Mouse (Mus musculus): ENCODE results near the gene Ezh1. TPM values are rescaled to one million over a fixed set of nuclear protein-coding genes. Genes with fewer than 3 reads are reported as not detected.

Ezh1 gene
- polyA plus RNA-seq, 1 experiment from 2014 or later: 17.1 TPM

GRCm38 (mm10) chr11:101230991-101231871, 5.0 kb upstream of the Ezh1 start:
- TF ChIP-seq CTCF (IDR thresholded peaks at IDR 0.05): peak; percentile 47
- peak; percentile 93 for TF ChIP-seq EP300 (IDR thresholded peaks at IDR 0.05)
- Histone ChIP-seq H3K9me3 (ENCODE audit: low read length) (no peaks in the 10 kb centered on the region), H3K27ac (ENCODE audit: low read length) (peak overlapping the region; percentile 93), H3K27me3 (replicated peaks; ENCODE audit: insufficient read depth, low read length) (no peaks in the 10 kb centered on the region), H3K4me3 (ENCODE audit: low read depth, low read length) (peak overlapping the region; percentile 27), H3K36me3 (ENCODE audit: insufficient read depth, low read length) (no peaks in the 10 kb centered on the region), H3K4me2 (replicated peaks; ENCODE audit: low read depth, low read length) (peak overlapping the region; percentile 52), H3K4me1 (ENCODE audit: insufficient read depth, low read depth, low read length) (peaks cover 10% of the 10 kb centered on the region; the same call in 1 of the 2 replicates), H3K9ac (replicated peaks; ENCODE audit: low read depth) (peak overlapping the region; percentile 23; the same call in 1 of the 2 replicates)
- ATAC-seq (peak; percentile 69), DNase-seq (ENCODE audit: low spot score) (peak; percentile 84)
- 4% methylated on average over 18 of the region's 18 CpGs for WGBS

DNA sequence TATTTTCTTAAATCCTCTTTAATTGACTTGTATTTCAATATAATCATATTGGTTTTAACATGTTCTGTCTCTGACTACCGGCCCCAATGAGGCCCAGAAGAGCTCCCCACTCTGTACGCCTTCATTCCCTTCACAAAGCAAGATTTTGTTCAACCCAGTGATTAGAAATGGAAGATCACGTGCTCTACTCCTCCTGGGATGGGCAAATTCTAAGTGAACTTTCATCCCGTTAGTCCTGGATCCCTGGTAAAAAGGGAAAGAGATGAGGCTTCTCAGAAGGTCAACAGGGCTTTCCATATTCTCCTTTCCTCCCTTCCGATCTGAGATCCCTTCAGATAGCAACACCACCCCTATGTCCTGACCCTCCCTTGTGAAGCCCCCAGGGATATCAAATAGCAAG, 4.3 kb upstream of the Ezh1 start:
- ATAC-seq: no peak
- Histone ChIP-seq H3K4me1 (ENCODE audit: insufficient read depth, low read depth, low read length) (peaks cover 10% of the 10 kb centered on the region; the same call in 1 of the 2 replicates), H3K27me3 (replicated peaks; ENCODE audit: insufficient read depth, low read length) (no peaks in the 10 kb centered on the region), H3K9ac (replicated peaks; ENCODE audit: low read depth) (no peak overlapping the region), H3K36me3 (ENCODE audit: insufficient read depth, low read length) (no peaks in the 10 kb centered on the region), H3K27ac (ENCODE audit: low read length) (peak overlapping the region; percentile 93), H3K4me3 (ENCODE audit: low read depth, low read length) (no peak overlapping the region), H3K9me3 (ENCODE audit: low read length) (no peaks in the 10 kb centered on the region), H3K4me2 (replicated peaks; ENCODE audit: low read depth, low read length) (peak overlapping the region; percentile 52)
- no peak for TF ChIP-seq EP300 (IDR thresholded peaks at IDR 0.05)
- no peak for TF ChIP-seq CTCF (IDR thresholded peaks at IDR 0.05)
- DNase-seq (ENCODE audit: low spot score): peak; percentile 47
- WGBS: 20% methylated on average over 5 of the region's 5 CpGs

DNA sequence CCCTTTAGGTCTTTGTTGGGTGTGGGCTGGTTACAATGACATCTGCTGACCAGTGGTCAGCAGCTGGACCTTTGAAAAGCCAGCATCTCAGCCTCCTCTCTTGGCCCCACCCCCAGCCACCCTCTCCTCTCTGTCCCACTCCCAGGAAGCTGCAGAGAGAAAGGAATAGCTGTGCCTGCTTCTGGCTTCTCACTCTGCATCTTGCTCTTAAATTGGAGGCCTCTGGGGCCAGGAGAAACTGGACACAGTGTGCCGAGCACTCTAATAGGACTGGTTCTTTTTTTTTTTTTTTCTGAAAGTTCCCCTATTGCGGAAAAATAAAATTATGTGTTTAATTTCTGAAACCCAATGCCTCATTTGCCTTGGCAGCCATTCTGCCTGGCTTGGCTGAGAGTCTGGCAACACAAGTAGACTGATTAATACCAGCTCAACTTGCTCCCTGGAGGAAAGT, 3.8 kb upstream of the Ezh1 start:
- no peak overlapping the region for H3K4me3 ChIP-seq (ENCODE audit: low read depth, low read length)
- TF ChIP-seq EP300 (IDR thresholded peaks at IDR 0.05) (no peak), CTCF (IDR thresholded peaks at IDR 0.05) (no peak)
- no peaks in the 10 kb centered on the region for H3K27me3 ChIP-seq (replicated peaks; ENCODE audit: insufficient read depth, low read length)
- no peak overlapping the region for H3K9ac ChIP-seq (replicated peaks; ENCODE audit: low read depth)
- 0 out of 2 replicates have a peak, but pooled peaks have one; percentile 7 for ATAC-seq
- 27% methylated on average over 2 of the region's 2 CpGs for WGBS
- H3K27ac ChIP-seq (ENCODE audit: low read length): peak overlapping the region; percentile 93
- no peak overlapping the region; the same call in 1 of the 2 replicates for H3K4me2 ChIP-seq (replicated peaks; ENCODE audit: low read depth, low read length)
- peak; percentile 76 for DNase-seq (ENCODE audit: low spot score)
- H3K9me3 ChIP-seq (ENCODE audit: low read length): no peaks in the 10 kb centered on the region
- no peaks in the 10 kb centered on the region for H3K36me3 ChIP-seq (ENCODE audit: insufficient read depth, low read length)
- peaks cover 10% of the 10 kb centered on the region; the same call in 1 of the 2 replicates for H3K4me1 ChIP-seq (ENCODE audit: insufficient read depth, low read depth, low read length)

GRCm38 (mm10) chr11:101229361-101229900, 3.2 kb upstream of the Ezh1 start:
- no peak for ATAC-seq
- DNase-seq (ENCODE audit: low spot score): no peak
- peak overlapping the region; percentile 34 for H3K4me2 ChIP-seq (replicated peaks; ENCODE audit: low read depth, low read length)
- no peaks in the 10 kb centered on the region for H3K27me3 ChIP-seq (replicated peaks; ENCODE audit: insufficient read depth, low read length)
- no peak overlapping the region for H3K4me3 ChIP-seq (ENCODE audit: low read depth, low read length)
- peaks cover 10% of the 10 kb centered on the region; the same call in 1 of the 2 replicates for H3K4me1 ChIP-seq (ENCODE audit: insufficient read depth, low read depth, low read length)
- TF ChIP-seq EP300 (IDR thresholded peaks at IDR 0.05): no peak
- TF ChIP-seq CTCF (IDR thresholded peaks at IDR 0.05): no peak
- no peak overlapping the region for H3K9ac ChIP-seq (replicated peaks; ENCODE audit: low read depth)
- no peaks in the 10 kb centered on the region for H3K36me3 ChIP-seq (ENCODE audit: insufficient read depth, low read length)
- no peaks in the 10 kb centered on the region for H3K9me3 ChIP-seq (ENCODE audit: low read length)
- WGBS: 20% methylated on average over 8 of the region's 8 CpGs
- peak overlapping the region; percentile 93 for H3K27ac ChIP-seq (ENCODE audit: low read length)

DNA sequence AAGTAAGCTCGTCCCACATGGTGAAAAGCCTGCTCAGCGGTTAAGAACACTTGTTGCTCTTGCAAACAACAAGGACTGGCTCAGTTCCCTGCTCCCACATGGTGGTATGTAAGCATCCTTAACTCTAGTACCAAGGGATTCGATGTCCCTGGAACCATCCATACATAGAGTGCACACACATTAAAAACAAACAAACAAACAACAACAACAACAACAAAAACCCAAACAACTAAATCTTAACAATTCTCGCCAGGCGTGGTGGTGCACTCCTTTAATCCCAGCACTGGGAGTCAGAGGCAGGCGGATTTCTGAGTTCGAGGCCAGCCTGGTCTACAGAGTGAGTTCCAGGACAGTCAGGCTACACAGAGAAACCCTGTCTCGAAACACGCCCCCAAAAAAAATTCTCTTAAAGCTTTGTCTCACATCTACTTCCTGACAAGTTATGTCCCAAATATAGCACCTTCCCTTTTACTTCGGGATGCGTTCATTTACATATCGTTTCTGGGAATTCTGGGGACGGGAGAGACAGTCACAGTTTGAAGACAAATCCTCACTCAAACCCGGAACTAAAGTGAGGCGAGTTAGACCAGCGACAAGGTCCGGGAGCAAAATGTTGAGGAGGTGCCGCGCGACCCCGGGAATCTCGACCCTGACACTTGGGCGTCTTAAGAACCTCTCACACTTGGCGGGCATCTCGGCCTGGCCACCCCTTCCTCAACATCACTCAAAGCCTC, 765 bp downstream of the Ezh1 start:
- Histone ChIP-seq H3K4me3 (ENCODE audit: low read depth, low read length) (peak overlapping the region; percentile 82), H3K4me2 (replicated peaks; ENCODE audit: low read depth, low read length) (peak overlapping the region; percentile 93), H3K9me3 (ENCODE audit: low read length) (no peaks in the 10 kb centered on the region), H3K27ac (ENCODE audit: low read length) (peak overlapping the region; percentile 94), H3K27me3 (replicated peaks; ENCODE audit: insufficient read depth, low read length) (no peaks in the 10 kb centered on the region), H3K4me1 (ENCODE audit: insufficient read depth, low read depth, low read length) (peaks cover 7% of the 10 kb centered on the region; the same call in 1 of the 2 replicates), H3K9ac (replicated peaks; ENCODE audit: low read depth) (peak overlapping the region; percentile 85), H3K36me3 (ENCODE audit: insufficient read depth, low read length) (no peaks in the 10 kb centered on the region)
- DNase-seq (ENCODE audit: low spot score) (peak; percentile 48), ATAC-seq (no peak)
- 0 out of 2 replicates have a peak, but pooled peaks have one; percentile 25 for TF ChIP-seq EP300 (IDR thresholded peaks at IDR 0.05)
- no peak for TF ChIP-seq CTCF (IDR thresholded peaks at IDR 0.05)
- WGBS: 14% methylated on average over 25 of the region's 25 CpGs

All from lung, postnatal 0 days (tissue).